Mouse (Mus musculus) forebrain, embryonic 14.5 days (tissue): ENCODE data around the gene Wdtc1. TPM values are rescaled to one million over a fixed set of nuclear protein-coding genes. Genes with fewer than 3 reads are reported as not detected.

Source experiments
- ATAC-seq: fragments of 200-750 bp; cut with Nextera tagmentation; 2 replicates; pipeline ENCODE4 v1.8.0; 2017; ENCODE audit warnings: mild to moderate bottlenecking, moderate library complexity
- DNase-seq: peaks from one replicate; pipeline ENCODE4 v3.0.0-alpha.2; 2015; ENCODE audit warnings: low spot score
- H3K27ac ChIP-seq: fragments of 300-500 bp; sonication (generic); 2 replicates; pipeline ENCODE4 v1.5.1; 2014; ENCODE audit warnings: low read depth, mild to moderate bottlenecking, control low read depth, low read length, moderate library complexity
- H3K27me3 ChIP-seq: fragments of 300-500 bp; sonication (generic); replicated peaks from 2 replicates; pipeline ENCODE4 v1.6.1; 2014; ENCODE audit warnings: low read length, control low read depth, mixed read lengths; ENCODE audit not compliant: control insufficient read depth, insufficient read depth
- H3K36me3 ChIP-seq: fragments of 300-500 bp; sonication (generic); 2 replicates; pipeline ENCODE4 v1.6.1; 2014; ENCODE audit warnings: low read length, control low read depth; ENCODE audit not compliant: control insufficient read depth, insufficient read depth
- H3K4me1 ChIP-seq: fragments of 300-500 bp; sonication (generic); 2 replicates; pipeline ENCODE4 v1.6.1; 2014; ENCODE audit warnings: antibody characterized with exemption, low read length, control low read depth; ENCODE audit not compliant: control insufficient read depth, insufficient read depth
- H3K4me2 ChIP-seq: fragments of 300-500 bp; sonication (generic); 2 replicates; pipeline ENCODE4 v1.6.1; 2014; ENCODE audit warnings: mild to moderate bottlenecking, control low read depth, low read length
- H3K4me3 ChIP-seq: fragments of 300-500 bp; sonication (generic); 2 replicates; pipeline ENCODE4 v1.5.1; 2014; ENCODE audit warnings: low read depth, low read length, control low read depth
- H3K9ac ChIP-seq: fragments of 300-500 bp; sonication (generic); 2 replicates; pipeline ENCODE4 v1.6.1; 2014; ENCODE audit warnings: mild to moderate bottlenecking, low read length, control low read depth, moderate library complexity
- H3K9me3 ChIP-seq: fragments of 300-500 bp; sonication (generic); replicated peaks from 2 replicates; pipeline ENCODE4 v1.6.1; 2016; ENCODE audit warnings: low read length, control low read depth, mixed read lengths; ENCODE audit not compliant: control insufficient read depth
- WGBS: fragments of 180-500 bp; shearing (Covaris S2); extraction: QIAGEN DNeasy Blood & Tissue Kit; methylation state at CpG from one replicate; pipeline ENCODE4 v1.1.7; 2014; 5-methylcytosine and 5-hydroxymethylcytosine counted together
- polyA plus RNA-seq: library from polyadenylated mRNA; unstranded; fragments of >200 nt; fragmentation: Nextera tagmentation; extraction: Ambion mirVana; gene quantifications from 2 replicates; pipeline ENCODE4 v1.2.1, GENCODE M21; 2014

Wdtc1 gene
- polyA plus RNA-seq, 1 experiment from 2014 or later: 17.5 TPM

DNA sequence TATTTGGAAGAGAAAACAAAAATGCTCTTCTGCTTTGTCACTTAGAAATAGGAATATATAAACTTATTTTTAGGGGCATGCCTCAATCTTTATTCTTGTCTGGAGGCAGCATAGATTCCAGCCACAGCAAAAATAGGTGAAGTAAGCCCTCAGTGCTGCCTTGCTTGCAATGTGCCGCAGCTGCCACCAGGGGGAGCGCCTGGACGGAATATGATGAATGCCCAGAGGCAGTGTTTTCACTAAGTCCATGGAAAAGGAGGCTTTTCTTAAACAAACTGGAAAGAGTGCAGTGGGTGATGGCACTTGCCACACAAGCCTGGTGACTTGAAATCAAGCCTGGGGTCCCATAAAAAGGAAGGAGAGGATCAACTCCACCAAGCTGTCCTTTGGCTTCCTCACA, 43.3 kb downstream of the Wdtc1 start:
- H3K27me3 ChIP-seq: no peaks in the 10 kb centered on the region
- no peak overlapping the region for H3K27ac ChIP-seq
- DNase-seq: peak; percentile 88
- no peak overlapping the region for H3K4me2 ChIP-seq
- H3K9me3 ChIP-seq: no peaks in the 10 kb centered on the region
- no peaks in the 10 kb centered on the region for H3K4me1 ChIP-seq
- WGBS: under 1% methylated on average over 3 of the region's 3 CpGs
- peaks cover 21% of the 10 kb centered on the region for H3K36me3 ChIP-seq
- no peak overlapping the region for H3K9ac ChIP-seq
- no peak overlapping the region for H3K4me3 ChIP-seq
- no peak for ATAC-seq

GRCm38 (mm10) chr4:133307331-133307730, 46.0 kb downstream of the Wdtc1 start:
- H3K4me3 ChIP-seq: no peak overlapping the region
- H3K4me2 ChIP-seq: no peak overlapping the region
- ATAC-seq (no peak), DNase-seq (peak; percentile 31)
- no peaks in the 10 kb centered on the region for H3K4me1 ChIP-seq
- WGBS: 36% methylated on average over 3 of the region's 3 CpGs
- H3K27ac ChIP-seq: no peak overlapping the region
- no peak overlapping the region for H3K9ac ChIP-seq
- no peaks in the 10 kb centered on the region for H3K27me3 ChIP-seq
- no peaks in the 10 kb centered on the region for H3K9me3 ChIP-seq
- peaks cover 36% of the 10 kb centered on the region for H3K36me3 ChIP-seq

GRCm38 (mm10) chr4:133305825-133306224, 47.5 kb downstream of the Wdtc1 start:
- no peak for ATAC-seq
- 90% methylated on average over 7 of the region's 7 CpGs for WGBS

GRCm38 (mm10) chr4:133304770-133305169, 48.5 kb downstream of the Wdtc1 start:
- Histone ChIP-seq H3K36me3 (peaks cover 50% of the 10 kb centered on the region), H3K9me3 (no peaks in the 10 kb centered on the region), H3K4me3 (no peak overlapping the region), H3K27me3 (no peaks in the 10 kb centered on the region), H3K4me2 (no peak overlapping the region), H3K4me1 (no peaks in the 10 kb centered on the region), H3K27ac (no peak overlapping the region), H3K9ac (no peak overlapping the region)
- no peak for DNase-seq
- WGBS: 92% methylated on average over 7 of the region's 7 CpGs
- no peak for ATAC-seq

More at GRCm38 (mm10) chr4:133305825-133306224, 47.5 kb downstream of the Wdtc1 start:
- H3K27ac ChIP-seq: no peak overlapping the region
- no peaks in the 10 kb centered on the region for H3K9me3 ChIP-seq
- H3K9ac ChIP-seq: no peak overlapping the region
- no peaks in the 10 kb centered on the region for H3K4me1 ChIP-seq
- DNase-seq: no peak
- no peak overlapping the region for H3K4me3 ChIP-seq
- no peak overlapping the region for H3K4me2 ChIP-seq
- H3K36me3 ChIP-seq: peaks cover 41% of the 10 kb centered on the region
- H3K27me3 ChIP-seq: no peaks in the 10 kb centered on the region

DNA sequence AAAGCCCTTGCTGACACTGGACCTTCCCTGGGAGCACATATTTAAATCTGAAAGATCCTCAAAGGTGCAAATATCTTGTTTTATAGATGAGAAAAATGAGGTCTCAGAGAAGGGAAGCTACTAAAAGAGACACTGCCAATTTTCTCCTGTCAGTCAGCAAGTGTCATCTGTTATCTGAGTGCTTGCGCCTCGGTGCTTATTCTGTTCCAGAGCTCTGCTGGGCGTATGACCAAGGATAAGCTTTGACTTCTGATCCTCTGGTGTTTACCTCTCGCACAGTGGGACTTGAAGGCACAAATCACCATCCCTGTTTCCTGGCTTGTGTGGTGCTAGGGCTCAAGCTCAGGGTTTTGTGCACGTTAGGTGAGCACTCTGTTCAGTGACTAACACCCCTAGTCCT, 50.6 kb downstream of the Wdtc1 start:
- Histone ChIP-seq H3K27ac (no peak overlapping the region), H3K4me3 (no peak overlapping the region), H3K9me3 (no peaks in the 10 kb centered on the region), H3K36me3 (peaks cover 47% of the 10 kb centered on the region), H3K27me3 (no peaks in the 10 kb centered on the region), H3K4me1 (peaks cover 13% of the 10 kb centered on the region), H3K4me2 (no peak overlapping the region), H3K9ac (no peak overlapping the region)
- ATAC-seq (no peak), DNase-seq (no peak)
- 84% methylated on average over 5 of the region's 5 CpGs for WGBS

DNA sequence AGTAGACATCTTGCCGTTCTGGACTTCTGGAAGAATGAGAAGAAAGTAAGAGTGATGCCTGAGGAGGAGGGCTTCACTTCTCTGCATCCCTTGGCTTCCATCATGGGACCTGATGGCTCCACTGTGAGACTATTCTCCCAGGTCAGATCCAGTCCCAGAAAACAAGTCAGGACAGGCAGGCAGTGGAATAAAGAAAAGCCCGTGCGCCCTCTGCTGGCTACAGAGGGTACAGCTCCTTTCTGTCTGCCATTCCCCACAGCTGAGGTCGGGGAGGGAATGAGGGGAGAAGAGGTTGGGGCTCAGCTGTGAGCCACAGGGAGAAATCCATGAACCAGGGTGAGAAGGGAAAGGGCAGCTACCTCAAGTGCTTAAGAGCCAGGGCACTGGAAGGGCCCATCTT, 51.5 kb downstream of the Wdtc1 start:
- peak; percentile 75 for DNase-seq
- Histone ChIP-seq H3K4me3 (no peak overlapping the region), H3K9me3 (no peaks in the 10 kb centered on the region), H3K27me3 (no peaks in the 10 kb centered on the region), H3K9ac (no peak overlapping the region), H3K36me3 (peaks cover 55% of the 10 kb centered on the region), H3K27ac (peak overlapping the region; percentile 5; the same call in 1 of the 2 replicates), H3K4me1 (peaks cover 15% of the 10 kb centered on the region), H3K4me2 (no peak overlapping the region)
- 22% methylated on average over 4 of the region's 4 CpGs for WGBS
- ATAC-seq: no peak

- H3K4me2 ChIP-seq: no peak overlapping the region
- H3K27me3 ChIP-seq: no peaks in the 10 kb centered on the region
- WGBS: 89% methylated on average over 11 of the region's 11 CpGs
- H3K27ac ChIP-seq: peak overlapping the region; percentile 90
- ATAC-seq: no peak
- no peak overlapping the region for H3K9ac ChIP-seq
- no peak for DNase-seq
- no peaks in the 10 kb centered on the region for H3K9me3 ChIP-seq
- peaks cover 66% of the 10 kb centered on the region for H3K36me3 ChIP-seq
- H3K4me3 ChIP-seq: no peak overlapping the region
- H3K4me1 ChIP-seq: peaks cover 15% of the 10 kb centered on the region
Measured at GRCm38 (mm10) chr4:133300421-133300820, 52.9 kb downstream of the Wdtc1 start.

GRCm38 (mm10) chr4:133299701-133300100, 53.6 kb downstream of the Wdtc1 start:
- DNase-seq (peak; percentile 81), ATAC-seq (peak; percentile 71)
- Histone ChIP-seq H3K9ac (no peak overlapping the region), H3K4me2 (no peak overlapping the region), H3K9me3 (no peaks in the 10 kb centered on the region), H3K4me3 (no peak overlapping the region), H3K36me3 (peaks cover 67% of the 10 kb centered on the region), H3K27ac (peak overlapping the region; percentile 90), H3K27me3 (no peaks in the 10 kb centered on the region), H3K4me1 (peaks cover 15% of the 10 kb centered on the region)
- WGBS: 55% methylated on average over 5 of the region's 5 CpGs

GRCm38 (mm10) chr4:133298516-133299365, 54.5 kb downstream of the Wdtc1 start:
- no peak for ATAC-seq
- Histone ChIP-seq H3K4me1 (peaks cover 15% of the 10 kb centered on the region), H3K27ac (peak overlapping the region; percentile 90), H3K27me3 (no peaks in the 10 kb centered on the region), H3K9me3 (no peaks in the 10 kb centered on the region), H3K4me2 (no peak overlapping the region), H3K9ac (no peak overlapping the region), H3K36me3 (peaks cover 69% of the 10 kb centered on the region), H3K4me3 (no peak overlapping the region)
- 45% methylated on average over 12 of the region's 12 CpGs for WGBS
- peak; percentile 64 for DNase-seq
